11 mouse cellular contexts compared by ENCODE assay signal in genomic region chr11:77903761-77904160, GRCm38 (mm10). TPM values are rescaled to one million over a fixed set of nuclear protein-coding genes. Genes with fewer than 3 reads are reported as not detected.
A peak's percentile ranks its signal among the peaks of the same experiment; 100 is the strongest.
DNase-seq lines count a peak whose midpoint lies in the region; ATAC-seq and TF ChIP-seq lines count a peak whose summit lies in the region.
"Had no signal": no experiment of that assay in that cellular context is flagged by ENCODE, and none has a peak within 500 bp of the region (broad histone marks: within the 10 kb centered on the region; RNA-seq: fewer than 3 reads in every experiment).

No protein-coding gene starts in this region.

- no peak overlapping the region for H3K4me2 ChIP-seq in forebrain, embryonic 13.5 days
- no peak overlapping the region for H3K4me2 ChIP-seq in hindbrain, embryonic 15.5 days

- TF ChIP-seq CTCF in E14TG2a.4 (conservative IDR thresholded peaks at IDR 0.05; ENCODE audit: low read length): 0 out of 2 replicates have a peak, but pooled peaks have one; percentile 4

- WGBS in forebrain, embryonic 13.5 days: 27% methylated on average over 3 of the region's 3 CpGs
- 34% methylated on average over 3 of the region's 3 CpGs for WGBS in forebrain, embryonic 10.5 days
- WGBS in hindbrain, embryonic 15.5 days: 12% methylated on average over 3 of the region's 3 CpGs

- no peaks in the 10 kb centered on the region; the same call in 1 of the 2 replicates for H3K27me3 ChIP-seq in forebrain, embryonic 13.5 days
- H3K27me3 ChIP-seq in forebrain, embryonic 10.5 days (ENCODE audit: poor library complexity, severe bottlenecking): peaks cover 85% of the 10 kb centered on the region
- no peaks in the 10 kb centered on the region for H3K27me3 ChIP-seq in E14TG2a.4 (ENCODE audit: insufficient read depth, low read length)
- H3K27me3 ChIP-seq in hindbrain, embryonic 15.5 days: no peaks in the 10 kb centered on the region

- peaks cover 59% of the 10 kb centered on the region for H3K4me1 ChIP-seq in forebrain, embryonic 13.5 days
- H3K4me1 ChIP-seq in forebrain, embryonic 10.5 days: peaks cover 41% of the 10 kb centered on the region
- H3K4me1 ChIP-seq in E14TG2a.4 (replicated peaks; ENCODE audit: low read depth, low read length): peaks cover 76% of the 10 kb centered on the region
- peaks cover 45% of the 10 kb centered on the region for H3K4me1 ChIP-seq in hindbrain, embryonic 15.5 days (replicated peaks)

- no peak for DNase-seq in forebrain, embryonic 10.5 days (ENCODE audit: extremely low spot score, low spot score)
- DNase-seq in ZHBTc4 (ENCODE audit: low read depth, low spot score): peak; percentile 64
- DNase-seq in kidney, adult 8-10 months: no peak
- DNase-seq in Muller cell, postnatal 12 days (ENCODE audit: inconsistent ontology term): no peak
- no peak for DNase-seq in thymus, postnatal 25 days
- DNase-seq: kidney, postnatal 36 days; liver, postnatal 0 days; thymus, postnatal 36 days had no signal

- H3K9me3 ChIP-seq in forebrain, embryonic 13.5 days (replicated peaks): no peaks in the 10 kb centered on the region
- no peaks in the 10 kb centered on the region for H3K9me3 ChIP-seq in forebrain, embryonic 10.5 days
- no peaks in the 10 kb centered on the region for H3K9me3 ChIP-seq in E14TG2a.4 (ENCODE audit: low read length)
- no peaks in the 10 kb centered on the region for H3K9me3 ChIP-seq in hindbrain, embryonic 15.5 days

- H3K9ac ChIP-seq in forebrain, embryonic 13.5 days: no peak overlapping the region
- H3K9ac ChIP-seq in hindbrain, embryonic 15.5 days: no peak overlapping the region
- H3K9ac ChIP-seq: liver, postnatal 0 days had no signal

- no peak overlapping the region for H3K4me3 ChIP-seq in forebrain, embryonic 13.5 days
- H3K4me3 ChIP-seq in forebrain, embryonic 10.5 days: no peak overlapping the region
- peak overlapping the region; percentile 79 for H3K4me3 ChIP-seq in E14TG2a.4 (replicated peaks; ENCODE audit: low read length)
- no peak overlapping the region for H3K4me3 ChIP-seq in hindbrain, embryonic 15.5 days

- H3K27ac ChIP-seq in forebrain, embryonic 13.5 days: peak overlapping the region; percentile 73
- H3K27ac ChIP-seq in forebrain, embryonic 10.5 days: no peak overlapping the region; the same call in 1 of the 2 replicates
- peak overlapping the region; percentile 59 for H3K27ac ChIP-seq in hindbrain, embryonic 15.5 days (replicated peaks)

- no peaks in the 10 kb centered on the region for H3K36me3 ChIP-seq in forebrain, embryonic 13.5 days (ENCODE audit: poor library complexity, severe bottlenecking)
- no peaks in the 10 kb centered on the region for H3K36me3 ChIP-seq in forebrain, embryonic 10.5 days (replicated peaks)
- no peaks in the 10 kb centered on the region for H3K36me3 ChIP-seq in E14TG2a.4 (ENCODE audit: insufficient read depth, low read length)
- no peaks in the 10 kb centered on the region for H3K36me3 ChIP-seq in hindbrain, embryonic 15.5 days

- ATAC-seq in forebrain, embryonic 13.5 days: no peak
- no peak for ATAC-seq in hindbrain, embryonic 15.5 days (ENCODE audit: low FRiP score, low read depth)
- ATAC-seq: liver, postnatal 0 days had no signal

RNA-seq across cellular contexts. Expression of gene Pipox, which starts 9.9 kb away (rescaled TPM):
- polyA plus RNA-seq in forebrain, embryonic 13.5 days (2015; fragmentation: Nextera tagmentation; extraction: Ambion mirVana): 12.7 and 15.1 TPM in 2 replicates
- 10.0 and 10.1 TPM in 2 replicates for polyA plus RNA-seq in forebrain, embryonic 10.5 days (2016; fragmentation: Nextera tagmentation; extraction: Ambion mirVana)
- 5.1 and 5.6 TPM in 2 replicates for polyA plus RNA-seq in hindbrain, embryonic 15.5 days (2015; fragmentation: Nextera tagmentation; extraction: Ambion mirVana)

RNA-seq across cellular contexts. Expression of gene Sez6, which starts 26.8 kb away (rescaled TPM):
- polyA plus RNA-seq in forebrain, embryonic 13.5 days (2015; fragmentation: Nextera tagmentation; extraction: Ambion mirVana): 141 and 165 TPM in 2 replicates
- 2.8 and 4.3 TPM in 2 replicates for polyA plus RNA-seq in forebrain, embryonic 10.5 days (2016; fragmentation: Nextera tagmentation; extraction: Ambion mirVana)
- 123 and 151 TPM in 2 replicates for polyA plus RNA-seq in hindbrain, embryonic 15.5 days (2015; fragmentation: Nextera tagmentation; extraction: Ambion mirVana)
- polyA plus RNA-seq: liver, postnatal 0 days had no signal

Comparison
In these comparisons a context has a peak if more than half of its experiments do, and no peak if none do; other contexts are left out.
1. RNA of gene Sez6, which starts 26.8 kb away (polyA plus RNA-seq): 141 to 165 TPM in forebrain, embryonic 13.5 days and 123 to 151 TPM in hindbrain, embryonic 15.5 days; 2.8 to 4.3 TPM in forebrain, embryonic 10.5 days; every median in the first group is over 10 times any median in the second.